Mouse (Mus musculus) layer of hippocampus, adult 11-12 months (tissue): Measurements from ENCODE around the gene Rsph6a.

Experiments used
- DNase-seq: peaks from one replicate; pipeline ENCODE4 v3.0.0; 2022; ENCODE audit warnings: low spot score

Gene Rsph6a

DNA sequence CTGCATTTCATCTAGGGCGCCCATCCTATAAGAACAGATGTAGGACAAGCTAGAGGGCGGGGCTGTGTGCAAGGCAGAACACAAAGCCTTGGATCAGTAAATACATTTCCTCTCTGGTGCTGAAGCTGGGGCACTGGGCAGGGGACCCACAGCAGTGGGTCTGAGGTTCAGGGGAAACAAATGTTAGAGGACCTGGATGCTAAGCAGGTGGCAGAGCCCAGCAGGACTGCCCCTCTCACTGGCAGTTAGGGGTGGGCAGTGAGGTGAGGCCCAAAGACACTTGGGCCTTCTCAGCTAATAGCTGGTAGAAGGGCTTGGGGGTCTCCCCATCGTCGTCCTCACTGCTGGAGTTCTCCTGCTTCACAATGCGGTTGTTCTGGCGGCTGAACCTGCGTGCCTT is 44.3 kb downstream of the Rsph6a start:
- DNase-seq, result no peak

GRCm38 (mm10) chr7:19100290-19100689 is 45.8 kb downstream of the Rsph6a start:
- DNase-seq, result no peak

DNA sequence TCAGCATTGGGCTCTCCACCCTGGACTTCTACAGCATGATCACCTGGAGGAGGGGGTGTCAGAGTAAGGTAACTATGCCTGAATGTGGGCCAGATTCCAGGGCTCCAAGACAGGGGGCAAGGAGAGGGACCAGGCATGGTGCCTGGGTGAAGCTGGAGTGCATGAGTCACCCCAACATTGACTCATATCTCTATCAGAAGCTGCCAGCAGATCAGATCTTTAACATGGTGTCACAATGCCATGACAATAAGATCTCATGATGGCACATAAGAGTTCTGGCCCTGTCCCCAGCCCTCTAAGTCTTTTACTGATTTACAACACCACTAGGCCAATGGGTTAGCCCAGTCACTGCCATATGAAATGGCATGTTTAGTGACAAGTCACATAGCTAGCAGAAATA is 49.3 kb downstream of the Rsph6a start:
- DNase-seq, result no peak

DNA sequence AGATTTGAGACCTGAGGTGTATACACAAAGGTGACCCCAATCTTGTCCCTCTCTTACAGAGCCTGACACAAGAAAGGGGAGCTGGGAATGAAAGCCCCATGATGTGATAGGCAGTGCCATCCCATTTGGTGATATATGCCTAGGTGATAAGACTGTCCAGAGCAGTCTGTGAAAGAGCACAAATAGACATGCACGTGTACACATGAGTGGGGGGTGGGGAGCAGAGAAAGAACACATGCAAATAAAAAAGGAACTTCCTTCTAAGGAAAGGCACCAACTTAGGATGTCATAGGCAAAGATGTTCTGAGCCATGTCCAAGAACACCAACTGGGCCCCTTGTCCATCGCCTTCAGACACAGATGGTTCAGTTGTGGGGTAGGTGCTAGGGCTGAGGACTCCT is 50.0 kb downstream of the Rsph6a start:
- DNase-seq, result no peak

- no peak for DNase-seq
These were observed 52.9 kb downstream of the Rsph6a start for GRCm38 (mm10) chr7:19107436-19107835.

DNA sequence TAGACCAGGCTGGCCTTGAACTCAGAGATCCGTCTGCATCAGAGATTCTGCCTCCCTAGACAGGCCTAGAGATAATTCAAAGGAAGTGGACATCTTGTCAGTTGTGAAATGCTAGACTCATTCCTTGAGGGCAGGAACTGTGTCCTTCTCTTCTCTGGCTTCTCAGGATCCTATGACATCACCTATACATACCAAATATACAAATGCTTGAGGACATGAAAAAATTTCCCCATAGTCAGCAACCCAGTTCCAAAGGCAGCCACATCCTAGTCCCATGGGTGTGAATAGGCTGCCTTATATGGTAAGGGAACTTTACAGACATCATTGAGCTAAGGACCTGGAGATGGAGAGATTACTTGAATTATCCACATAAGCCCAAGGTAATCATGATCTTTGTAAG is 55.1 kb downstream of the Rsph6a start:
- no peak for DNase-seq

DNA sequence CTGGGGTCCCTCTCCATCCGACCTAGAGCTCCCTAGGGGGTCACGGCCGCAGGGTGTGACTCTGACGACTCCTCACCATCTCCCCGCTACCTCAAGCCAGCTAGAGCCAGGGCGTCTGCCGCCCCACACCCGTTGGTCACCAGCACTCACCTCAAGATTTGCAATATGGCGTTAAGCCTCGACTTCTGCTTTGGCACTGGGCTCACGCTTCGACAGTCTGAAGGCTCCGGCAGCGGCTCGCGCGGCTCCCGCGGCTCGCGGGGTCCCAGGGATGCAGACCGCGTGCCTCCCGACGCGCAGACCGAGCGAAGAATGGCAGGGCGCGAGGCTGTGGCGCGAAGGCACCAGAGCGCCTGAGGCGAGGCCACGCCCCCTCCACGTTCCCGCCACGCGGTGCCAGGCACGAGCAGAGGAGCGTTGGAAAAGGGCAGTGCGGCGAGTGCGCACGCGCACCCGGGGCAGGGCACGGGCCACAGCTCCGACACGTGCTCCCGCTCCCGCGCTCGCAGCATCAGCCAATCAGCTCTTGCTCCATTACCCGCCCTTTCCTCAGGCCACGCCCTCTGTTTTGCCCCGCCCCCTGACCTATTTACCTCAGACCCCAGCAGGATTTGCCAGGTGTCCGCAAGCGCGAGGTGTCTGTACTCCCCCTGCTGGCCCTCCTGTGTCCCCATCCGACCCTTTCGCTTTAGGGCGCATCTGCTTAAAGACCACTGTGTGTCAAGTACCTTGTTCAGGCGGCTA is 63.7 kb downstream of the Rsph6a start, which contains the start of gene Gm4969:
Gene Gm4969, minus strand, starts transcription at position 341 of the 744 bp plus-strand sequence.
- peak; percentile 48 for DNase-seq

DNA sequence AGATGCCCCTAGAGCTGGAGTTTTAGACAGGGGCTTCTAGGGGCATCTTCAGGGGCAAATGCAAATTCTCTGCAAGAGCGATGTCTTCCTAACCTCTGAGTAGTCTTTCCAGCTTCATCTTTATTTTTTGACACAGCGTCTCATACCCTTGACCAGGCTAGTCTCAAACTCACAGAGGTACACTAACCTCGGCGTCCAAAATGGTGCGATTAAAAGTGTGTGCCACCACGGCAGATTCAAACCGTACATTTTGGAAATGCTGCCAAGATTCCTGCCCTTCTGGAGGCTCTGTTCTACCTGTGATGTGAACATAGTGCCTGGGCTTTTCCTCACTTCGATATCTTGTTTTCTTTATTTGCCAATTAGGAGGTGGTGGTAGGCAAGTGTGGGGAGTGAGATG is 64.6 kb downstream of the Rsph6a start:
- no peak for DNase-seq

GRCm38 (mm10) chr7:19119631-19120429 is 65.3 kb downstream of the Rsph6a start, which contains the start of gene Fbxo46:
TSS of gene Fbxo46 (plus strand) at chr7:19119859.
- peak; percentile 96 for DNase-seq

GRCm38 (mm10) chr7:19121686-19122085 is 67.2 kb downstream of the Rsph6a start:
- no peak for DNase-seq
